Mouse (Mus musculus) liver, adult 2 months (tissue): ENCODE data around the gene Kdm1b.

ENCODE experiments used
- CTCF ChIP-seq: fragments of 200-500 bp; IDR thresholded peaks from 2 replicates; pipeline ENCODE4 v1.5.1; 2011; ENCODE audit warnings: low read depth, low read length, control low read depth
- POLR2A ChIP-seq: fragments of 200-500 bp; IDR thresholded peaks from 2 replicates; pipeline ENCODE4 v1.6.1; 2011; ENCODE audit warnings: low read length, control low read depth; ENCODE audit not compliant: insufficient read depth; ENCODE audit errors: extremely low read depth

DNA sequence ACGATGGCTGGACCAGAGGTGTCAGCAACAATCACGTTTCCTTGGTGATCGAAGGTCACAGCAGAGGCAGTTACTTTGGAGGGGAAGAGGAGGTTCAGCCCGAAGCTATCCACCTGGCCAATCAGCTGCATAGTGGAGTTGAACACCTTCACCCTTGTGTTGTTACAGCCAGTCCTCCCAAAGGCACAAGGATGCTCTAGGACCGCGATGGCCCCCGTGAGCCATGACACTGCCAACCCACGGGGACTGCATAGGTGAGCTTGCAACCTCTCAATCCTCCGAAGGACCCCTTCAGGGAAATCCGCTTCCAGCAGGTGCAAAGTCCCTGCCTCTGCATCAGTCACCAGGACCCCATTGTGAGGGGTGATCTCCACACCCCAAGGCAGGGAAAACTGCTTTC is 29.6 kb upstream of the Kdm1b start:
- no peak for TF ChIP-seq POLR2A
- no peak for TF ChIP-seq CTCF
